Mouse (Mus musculus) midbrain, embryonic 13.5 days (tissue): ENCODE data around the gene Rps19bp1. TPM values are rescaled to one million over a fixed set of nuclear protein-coding genes. Genes with fewer than 3 reads are reported as not detected.

ENCODE experiments used
- ATAC-seq: fragments of 200-750 bp; cut with Nextera tagmentation; 2 replicates; pipeline ENCODE4 v1.8.0; 2017; ENCODE audit warnings: mild to moderate bottlenecking, moderate TSS enrichment, moderate library complexity
- H3K27ac ChIP-seq: fragments of 300-500 bp; sonication (generic); 2 replicates; pipeline ENCODE4 v1.5.1; 2015; ENCODE audit warnings: inconsistent platforms, mild to moderate bottlenecking, moderate library complexity
- H3K27me3 ChIP-seq: fragments of 300-500 bp; sonication (generic); 2 replicates; pipeline ENCODE4 v1.6.1; 2015; ENCODE audit warnings: mild to moderate bottlenecking, inconsistent platforms
- H3K36me3 ChIP-seq: fragments of 300-500 bp; sonication (generic); 2 replicates; pipeline ENCODE4 v1.6.1; 2015; ENCODE audit warnings: mild to moderate bottlenecking, inconsistent platforms
- H3K4me1 ChIP-seq: fragments of 300-500 bp; sonication (generic); replicated peaks from 2 replicates; pipeline ENCODE4 v1.6.1; 2015; ENCODE audit warnings: inconsistent platforms
- H3K4me2 ChIP-seq: fragments of 300-500 bp; sonication (generic); replicated peaks from 2 replicates; pipeline ENCODE4 v1.6.1; 2015; ENCODE audit warnings: moderate library complexity, mild to moderate bottlenecking, inconsistent platforms
- H3K4me3 ChIP-seq: fragments of 300-500 bp; sonication (generic); replicated peaks from 2 replicates; pipeline ENCODE4 v1.5.1; 2015; ENCODE audit warnings: mild to moderate bottlenecking, inconsistent platforms
- H3K9ac ChIP-seq: fragments of 300-500 bp; sonication (generic); replicated peaks from 2 replicates; pipeline ENCODE4 v1.6.1; 2015; ENCODE audit warnings: mild to moderate bottlenecking, inconsistent platforms
- H3K9me3 ChIP-seq: fragments of 300-500 bp; sonication (generic); 2 replicates; pipeline ENCODE4 v1.6.1; 2016; ENCODE audit warnings: mild to moderate bottlenecking, inconsistent platforms
- WGBS: fragments of 180-500 bp; shearing (Covaris S2); methylation state at CpG from one replicate; pipeline ENCODE4 v1.1.7; 2015; 5-methylcytosine and 5-hydroxymethylcytosine counted together
- polyA plus RNA-seq: library from polyadenylated mRNA; unstranded; fragments of >200 nt; fragmentation: Nextera tagmentation; extraction: Ambion mirVana; gene quantifications from 2 replicates; pipeline ENCODE4 v1.2.1, GENCODE M21; 2015

Rps19bp1 gene
- polyA plus RNA-seq = 72.9 and 77.8 TPM in 2 replicates

DNA sequence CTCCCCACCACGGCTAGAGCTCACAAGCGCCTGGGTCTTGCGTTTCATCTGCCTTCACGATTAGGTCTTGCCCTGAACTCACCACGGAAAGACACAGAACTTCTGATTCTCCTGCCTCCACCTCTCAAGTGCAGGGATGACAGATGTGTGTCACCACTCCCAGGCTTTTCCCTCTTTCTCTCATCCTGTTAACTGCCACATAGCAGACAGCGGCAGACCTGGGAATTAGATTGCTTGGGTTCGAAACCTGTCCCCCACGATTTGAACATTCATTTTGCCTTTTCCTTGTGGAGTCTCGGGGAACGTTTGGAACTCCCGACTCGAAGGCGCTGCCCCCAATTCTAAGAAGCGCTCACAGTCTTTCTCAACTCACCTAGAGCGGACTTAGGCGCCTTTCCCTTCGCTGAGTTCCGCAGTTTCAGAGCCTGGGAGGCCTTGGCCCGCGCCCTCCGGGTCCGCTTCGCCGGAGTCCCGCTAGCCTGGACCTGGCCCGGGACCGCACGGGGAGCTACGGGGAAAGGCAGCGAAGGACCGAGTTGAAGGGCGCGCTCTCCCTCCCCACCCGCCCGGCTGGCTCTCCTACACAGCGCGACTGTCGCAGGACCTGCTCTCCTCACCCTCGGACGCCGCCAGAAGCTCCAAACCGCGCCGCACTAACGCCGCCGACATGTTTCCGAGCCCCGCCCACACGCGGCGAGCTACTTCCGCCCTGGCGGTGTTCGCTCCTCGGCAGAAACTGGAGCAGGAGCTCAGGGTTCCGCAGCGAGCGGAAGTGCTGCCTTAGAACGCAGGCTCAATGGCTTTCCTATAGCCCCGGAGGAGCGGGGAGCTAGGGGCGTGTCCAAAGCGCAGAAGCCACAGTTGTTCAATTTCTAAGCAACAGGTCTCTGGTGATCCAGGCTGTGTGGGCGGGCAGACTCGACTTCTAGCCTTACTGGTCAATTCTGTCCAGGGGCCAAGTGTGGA, at the start of gene Rps19bp1:
Gene Rps19bp1 (minus strand): TSS at position 706 of the 966 bp plus-strand sequence.
- Histone ChIP-seq H3K4me1 (peaks cover 19% of the 10 kb centered on the region), H3K9ac (peak within 1 kb of the TSS; percentile 89), H3K4me2 (peak within 1 kb of the TSS; percentile 72), H3K27me3 (no peaks in the 10 kb centered on the region), H3K27ac (peak within 1 kb of the TSS; percentile 64), H3K36me3 (peaks cover 18% of the 10 kb centered on the region), H3K9me3 (no peaks in the 10 kb centered on the region), H3K4me3 (peak within 1 kb of the TSS; percentile 89)
- WGBS = 2% methylated on average over 66 of the region's 66 CpGs
- peak; percentile 92 for ATAC-seq

DNA sequence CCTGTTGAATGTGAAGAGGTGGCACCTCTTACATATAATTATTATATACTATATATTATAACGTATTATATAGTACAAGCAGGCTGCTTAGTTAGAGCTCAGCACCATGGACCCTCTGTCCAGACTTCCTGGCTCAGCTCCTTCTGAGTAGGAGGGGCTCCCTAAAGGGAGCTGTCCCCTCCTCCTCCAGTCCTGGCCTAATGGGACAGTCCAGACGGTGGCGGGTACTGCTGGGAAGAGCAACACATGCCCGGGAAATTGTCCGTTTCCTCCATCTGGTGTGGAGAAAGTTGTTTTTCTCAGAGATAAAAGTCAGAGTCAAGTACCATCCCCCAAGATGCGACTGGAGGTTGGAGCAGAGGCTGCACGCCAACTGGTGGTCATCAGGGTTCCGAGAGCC, 42.0 kb upstream of the Rps19bp1 start:
- WGBS = 78% methylated on average over 8 of the region's 8 CpGs
- no peak for ATAC-seq
- H3K27me3 ChIP-seq = peaks cover 2% of the 10 kb centered on the region; the same call in 1 of the 2 replicates
- H3K9me3 ChIP-seq = no peaks in the 10 kb centered on the region
- 0 out of 2 replicates have a peak, but pooled peaks cover 3% of the 10 kb centered on the region for H3K4me1 ChIP-seq
- no peak overlapping the region for H3K4me2 ChIP-seq
- no peak overlapping the region for H3K27ac ChIP-seq
- H3K9ac ChIP-seq = no peak overlapping the region
- no peaks in the 10 kb centered on the region for H3K36me3 ChIP-seq
- no peak overlapping the region for H3K4me3 ChIP-seq

DNA sequence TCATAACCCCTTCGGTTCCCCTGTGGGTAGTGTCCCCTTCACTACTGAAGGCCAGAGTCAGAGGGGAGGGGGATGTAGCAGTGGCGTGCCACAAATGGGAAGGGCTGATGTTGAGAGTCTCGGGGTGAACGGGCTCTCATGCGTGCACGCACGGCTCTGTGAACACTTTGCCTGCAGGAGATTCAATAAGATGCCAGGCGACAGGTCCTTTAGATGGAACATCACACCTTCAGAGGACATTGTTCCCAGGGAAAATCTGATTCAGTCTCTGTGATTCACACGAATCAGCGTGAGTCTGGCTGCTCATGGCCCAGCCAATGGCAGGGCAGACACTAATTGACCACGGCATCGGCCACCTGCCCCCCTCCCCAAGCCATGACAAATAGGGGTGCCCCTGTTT, 40.1 kb upstream of the Rps19bp1 start:
- Histone ChIP-seq H3K9me3 (no peaks in the 10 kb centered on the region), H3K4me1 (0 out of 2 replicates have a peak, but pooled peaks cover 3% of the 10 kb centered on the region), H3K27me3 (peaks cover 2% of the 10 kb centered on the region; the same call in 1 of the 2 replicates), H3K36me3 (no peaks in the 10 kb centered on the region), H3K4me2 (no peak overlapping the region), H3K9ac (no peak overlapping the region), H3K27ac (no peak overlapping the region), H3K4me3 (no peak overlapping the region)
- no peak for ATAC-seq
- 70% methylated on average over 12 of the region's 12 CpGs for WGBS

DNA sequence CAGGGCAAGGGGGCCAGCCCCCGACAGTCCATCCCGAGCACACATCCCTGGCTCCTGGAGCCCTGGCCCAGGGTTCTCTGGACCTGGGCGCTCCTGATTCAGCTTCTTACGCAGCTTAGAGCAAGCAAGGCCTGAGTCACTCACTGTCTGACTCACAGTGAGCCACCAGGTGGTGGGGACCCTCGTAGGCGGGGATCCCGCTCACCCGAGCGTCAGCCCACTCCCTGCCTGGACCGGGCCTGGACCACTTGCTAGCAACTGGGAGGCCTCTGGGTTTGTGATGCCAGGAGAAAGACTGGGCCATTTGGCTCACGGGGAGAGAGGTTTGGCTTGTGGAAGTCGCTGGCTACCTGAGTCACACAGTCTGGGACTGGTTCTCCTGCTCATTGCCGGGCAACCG, 39.7 kb upstream of the Rps19bp1 start:
- H3K27me3 ChIP-seq = peaks cover 2% of the 10 kb centered on the region; the same call in 1 of the 2 replicates
- no peak overlapping the region for H3K9ac ChIP-seq
- no peak overlapping the region for H3K27ac ChIP-seq
- no peak for ATAC-seq
- no peak overlapping the region for H3K4me3 ChIP-seq
- 0 out of 2 replicates have a peak, but pooled peaks cover 3% of the 10 kb centered on the region for H3K4me1 ChIP-seq
- no peak overlapping the region for H3K4me2 ChIP-seq
- no peaks in the 10 kb centered on the region for H3K9me3 ChIP-seq
- no peaks in the 10 kb centered on the region for H3K36me3 ChIP-seq
- WGBS = 74% methylated on average over 14 of the region's 14 CpGs

DNA sequence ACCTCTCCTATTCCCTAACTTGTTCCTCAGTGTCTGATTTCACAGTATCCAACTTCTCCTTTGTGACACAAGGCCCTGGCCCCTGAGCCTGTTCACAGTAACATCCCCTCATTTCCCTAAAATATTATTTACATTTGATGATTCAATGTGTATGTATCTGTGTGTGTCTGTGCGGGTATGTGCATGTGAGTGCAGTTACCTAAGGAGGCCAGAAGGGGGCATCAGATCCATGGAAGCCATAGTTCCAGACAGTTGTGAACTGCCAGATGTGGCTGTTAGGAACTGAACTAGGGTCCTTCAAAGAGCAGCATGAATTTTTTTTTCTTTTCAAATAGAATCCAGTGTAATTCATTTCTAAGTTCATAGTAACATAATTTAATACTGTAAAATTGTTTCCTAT, 33.0 kb upstream of the Rps19bp1 start:
- Histone ChIP-seq H3K27me3 (no peaks in the 10 kb centered on the region; the same call in 1 of the 2 replicates), H3K9me3 (no peaks in the 10 kb centered on the region), H3K4me1 (0 out of 2 replicates have a peak, but pooled peaks cover 2% of the 10 kb centered on the region), H3K9ac (no peak overlapping the region), H3K36me3 (no peaks in the 10 kb centered on the region), H3K27ac (no peak overlapping the region), H3K4me3 (no peak overlapping the region), H3K4me2 (no peak overlapping the region)
- 97% methylated on average over 1 of the region's 1 CpGs for WGBS
- ATAC-seq = no peak

DNA sequence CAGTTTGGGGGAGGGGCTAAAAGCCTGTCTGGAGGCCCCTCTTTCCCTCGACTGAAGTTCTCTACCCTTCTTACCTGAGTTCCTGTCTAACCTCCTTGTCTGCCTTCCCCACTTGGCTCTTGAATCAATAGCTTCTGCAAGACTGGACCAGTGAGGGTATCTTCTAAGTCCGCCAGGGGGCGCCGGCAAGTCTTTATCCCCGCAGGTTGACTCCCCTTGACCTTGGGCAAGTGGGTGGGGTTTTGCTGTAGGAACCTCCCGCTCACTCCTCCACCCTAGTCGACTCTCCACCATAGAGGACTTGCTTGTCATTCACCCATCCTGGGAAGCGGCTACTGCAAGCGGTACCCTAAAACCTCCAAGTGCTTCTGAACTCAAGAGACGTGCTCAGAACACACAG, 25.3 kb upstream of the Rps19bp1 start:
- H3K27ac ChIP-seq = no peak overlapping the region
- peaks cover 66% of the 10 kb centered on the region for H3K27me3 ChIP-seq
- H3K4me3 ChIP-seq = no peak overlapping the region
- H3K4me1 ChIP-seq = peaks cover 41% of the 10 kb centered on the region
- WGBS = 8% methylated on average over 10 of the region's 10 CpGs
- no peaks in the 10 kb centered on the region for H3K9me3 ChIP-seq
- ATAC-seq = no peak
- H3K9ac ChIP-seq = no peak overlapping the region
- peak overlapping the region; percentile 86 for H3K4me2 ChIP-seq
- H3K36me3 ChIP-seq = no peaks in the 10 kb centered on the region

DNA sequence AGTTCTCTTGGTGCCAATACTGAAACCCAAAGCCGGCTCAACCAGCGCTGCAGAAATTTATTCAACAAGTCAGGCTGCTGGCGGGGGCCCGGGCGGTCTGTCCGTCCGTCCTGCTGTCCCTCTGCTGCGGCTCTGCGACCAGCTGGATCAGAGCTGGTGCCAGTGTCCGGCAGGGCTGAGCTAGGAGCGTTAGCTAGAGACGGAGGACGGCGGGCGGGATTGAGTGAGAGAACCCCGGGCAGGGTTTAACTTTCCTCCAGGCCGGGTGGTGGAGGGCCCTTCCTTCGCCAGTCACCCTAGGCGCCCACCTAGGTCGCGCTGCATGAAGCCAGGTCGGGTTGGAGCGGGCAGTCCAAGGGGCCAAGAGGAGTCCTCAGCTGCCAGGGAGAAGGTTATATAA, 23.9 kb upstream of the Rps19bp1 start:
- Histone ChIP-seq H3K4me2 (peak overlapping the region; percentile 86), H3K4me3 (peak overlapping the region; percentile 57), H3K4me1 (peaks cover 43% of the 10 kb centered on the region), H3K27ac (no peak overlapping the region), H3K9me3 (no peaks in the 10 kb centered on the region), H3K9ac (peak overlapping the region; percentile 68), H3K27me3 (peaks cover 72% of the 10 kb centered on the region), H3K36me3 (no peaks in the 10 kb centered on the region)
- no peak for ATAC-seq
- 0% methylated on average over 23 of the region's 23 CpGs for WGBS

DNA sequence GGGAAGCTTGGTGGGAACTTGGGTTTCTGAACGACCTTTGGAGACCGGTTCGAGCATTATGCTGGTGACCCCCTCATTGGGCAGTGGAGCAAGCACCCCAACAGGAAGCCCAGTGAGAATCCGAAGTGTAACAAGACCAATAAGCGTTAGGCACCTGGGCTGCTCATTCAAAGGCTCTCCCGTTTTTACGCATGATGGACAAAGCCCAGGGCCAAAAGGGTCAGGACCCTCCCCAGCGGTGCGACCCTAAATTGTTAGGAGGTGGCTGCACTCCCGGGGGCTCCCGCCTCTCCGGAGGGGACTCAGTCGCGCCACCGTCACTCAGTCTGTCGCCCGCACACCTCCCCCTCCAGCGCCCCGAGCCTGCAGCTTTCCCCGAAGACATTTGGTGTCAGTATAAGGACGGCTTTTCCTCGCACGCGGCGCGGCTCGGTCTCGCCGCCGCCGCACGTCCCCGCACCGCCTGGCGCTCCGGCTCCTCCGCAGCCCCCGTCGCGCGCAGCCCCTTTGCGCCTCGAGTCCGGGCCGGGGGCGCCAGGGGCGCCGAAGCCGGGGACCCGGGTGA, 22.8 kb upstream of the Rps19bp1 start, which contains the start of gene Cacna1i:
Gene Cacna1i (plus strand): TSS at position 388 of the 565 bp plus-strand sequence.
- peaks cover 76% of the 10 kb centered on the region for H3K27me3 ChIP-seq
- H3K4me1 ChIP-seq = peaks cover 40% of the 10 kb centered on the region
- no peaks in the 10 kb centered on the region for H3K9me3 ChIP-seq
- H3K36me3 ChIP-seq = no peaks in the 10 kb centered on the region
- H3K4me2 ChIP-seq = peak within 1 kb of the TSS; percentile 86
- H3K9ac ChIP-seq = peak within 1 kb of the TSS; percentile 68
- H3K27ac ChIP-seq = no peak within 1 kb of the TSS
- WGBS = under 1% methylated on average over 50 of the region's 50 CpGs
- ATAC-seq = peak; percentile 70
- H3K4me3 ChIP-seq = peak within 1 kb of the TSS; percentile 57

DNA sequence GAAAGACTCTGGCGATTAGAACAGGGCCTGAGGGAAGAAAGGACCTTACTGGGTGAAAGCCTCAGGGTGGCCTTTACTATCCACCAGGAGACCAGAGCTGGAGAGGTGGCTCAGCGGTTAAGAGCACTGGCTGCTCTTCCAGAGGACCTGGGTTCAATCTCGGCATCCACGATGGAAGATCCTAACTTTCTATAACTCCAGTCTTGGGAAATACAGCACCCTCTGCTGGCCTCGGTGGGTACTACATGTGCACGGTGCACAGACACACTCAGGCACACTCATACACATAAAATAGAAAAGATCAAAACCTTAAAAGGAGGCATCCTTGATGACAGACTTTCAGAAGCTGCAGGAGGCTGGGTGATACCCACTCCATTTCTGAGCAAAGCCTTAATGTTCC, 16.5 kb upstream of the Rps19bp1 start:
- Histone ChIP-seq H3K36me3 (no peaks in the 10 kb centered on the region), H3K4me3 (no peak overlapping the region), H3K27ac (no peak overlapping the region), H3K4me2 (no peak overlapping the region), H3K9ac (no peak overlapping the region), H3K27me3 (peaks cover 45% of the 10 kb centered on the region), H3K9me3 (no peaks in the 10 kb centered on the region), H3K4me1 (peaks cover 9% of the 10 kb centered on the region; the same call in 1 of the 2 replicates)
- ATAC-seq = peak; percentile 18; the same call in 1 of the 2 replicates
- WGBS = 17% methylated on average over 6 of the region's 6 CpGs

DNA sequence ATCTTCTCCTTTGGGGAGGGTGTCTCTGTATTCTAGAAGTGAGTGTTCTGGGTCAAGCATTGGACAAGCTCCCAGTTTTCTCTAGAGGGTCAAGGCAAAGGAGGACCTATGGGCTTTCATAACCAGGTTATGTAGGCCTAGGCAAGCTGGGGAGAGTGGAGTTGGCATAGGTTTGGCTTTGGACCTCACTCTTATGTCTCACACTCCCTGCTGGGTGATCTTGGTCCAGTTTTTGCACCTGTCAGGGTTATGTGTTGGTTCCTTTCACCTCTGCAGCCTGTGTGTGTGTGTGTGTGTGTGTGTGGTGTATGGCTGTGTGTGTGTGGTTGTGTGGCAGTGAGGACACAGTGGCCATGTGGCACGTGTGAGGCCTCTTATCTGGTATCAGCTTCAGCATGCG, 14.9 kb upstream of the Rps19bp1 start:
- Histone ChIP-seq H3K4me2 (no peak overlapping the region), H3K27me3 (peaks cover 41% of the 10 kb centered on the region), H3K27ac (no peak overlapping the region), H3K4me3 (no peak overlapping the region), H3K9ac (no peak overlapping the region), H3K9me3 (no peaks in the 10 kb centered on the region), H3K36me3 (no peaks in the 10 kb centered on the region), H3K4me1 (peaks cover 9% of the 10 kb centered on the region; the same call in 1 of the 2 replicates)
- WGBS = 100% methylated on average over 2 of the region's 2 CpGs
- no peak for ATAC-seq

DNA sequence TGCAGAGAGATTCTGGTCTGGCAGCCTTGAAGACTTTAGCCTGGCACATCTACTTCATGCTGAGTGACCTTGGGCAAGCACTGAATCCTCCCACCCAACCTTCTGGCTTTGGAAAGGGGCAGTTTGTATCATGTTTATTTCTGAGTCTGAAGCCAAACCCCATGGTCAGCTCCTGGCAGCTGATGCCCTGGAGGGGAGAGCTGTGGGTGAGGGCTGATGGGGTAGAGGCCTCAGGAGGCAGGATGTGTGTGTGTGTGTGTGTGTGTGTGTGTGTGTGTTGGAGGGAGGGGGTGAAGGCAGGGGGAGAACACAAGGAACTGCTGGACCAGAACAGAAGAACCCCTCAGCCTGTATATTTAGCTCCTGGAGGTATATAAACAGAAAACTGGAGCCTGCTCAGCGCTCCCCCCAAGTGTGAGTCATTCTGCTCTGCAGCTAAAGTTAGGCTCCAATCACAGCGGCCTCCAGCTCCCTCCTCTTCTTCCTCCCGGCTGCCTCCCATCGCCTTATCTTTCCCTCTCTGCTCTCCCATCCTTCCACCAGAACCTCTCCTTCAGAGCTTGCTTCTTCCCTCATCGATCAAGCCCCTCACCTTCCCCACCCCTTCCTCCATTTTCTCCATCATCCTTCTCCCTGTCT, 14.1 kb upstream of the Rps19bp1 start:
- no peak for ATAC-seq
- Histone ChIP-seq H3K4me2 (no peak overlapping the region), H3K36me3 (no peaks in the 10 kb centered on the region), H3K27me3 (peaks cover 45% of the 10 kb centered on the region), H3K9me3 (no peaks in the 10 kb centered on the region), H3K27ac (no peak overlapping the region), H3K4me3 (no peak overlapping the region), H3K9ac (no peak overlapping the region; the same call in 1 of the 2 replicates), H3K4me1 (peaks cover 6% of the 10 kb centered on the region; the same call in 1 of the 2 replicates)
- WGBS = 70% methylated on average over 5 of the region's 5 CpGs
